Mouse (Mus musculus) C2C12 (cell line): ENCODE measurements at regions not wholly inside any gene's neighbourhood (a gene's known extent, or its start where the extent isn't known, plus 50 kb on each side); places are given as distances from the start of the nearest gene placed in this dataset.

Experiments
- CTCF ChIP-seq: IDR thresholded peaks from one replicate; pipeline ENCODE4 v1.5.1; 2011; ENCODE audit not compliant: control insufficient read depth, insufficient read depth, insufficient read length
- FOSL1 ChIP-seq: IDR thresholded peaks from one replicate; pipeline ENCODE4 v1.8.0; 2011; ENCODE audit warnings: mild to moderate bottlenecking, low read length; ENCODE audit not compliant: poor library complexity, insufficient read depth, severe bottlenecking
- USF1 ChIP-seq: IDR thresholded peaks from one replicate; pipeline ENCODE4 v1.6.1; 2011; ENCODE audit warnings: low read depth, mild to moderate bottlenecking, control low read depth, moderate library complexity

- no peak for TF ChIP-seq CTCF
- TF ChIP-seq USF1: no peak
- TF ChIP-seq FOSL1: no peak
Observed at GRCm38 (mm10) chr11:18656358-18656757, 362.4 kb downstream of the Meis1 start.
